Mouse (Mus musculus): ENCODE measurements around the gene Snrpf.
A peak's percentile ranks its signal among the peaks of the same experiment; 100 is the strongest.
"Not testable (repeated sequence)": the region's sequence is repeated elsewhere in the genome, so short reads cannot be mapped to it uniquely, and the experiment has no call there.

Gene Snrpf

DNA sequence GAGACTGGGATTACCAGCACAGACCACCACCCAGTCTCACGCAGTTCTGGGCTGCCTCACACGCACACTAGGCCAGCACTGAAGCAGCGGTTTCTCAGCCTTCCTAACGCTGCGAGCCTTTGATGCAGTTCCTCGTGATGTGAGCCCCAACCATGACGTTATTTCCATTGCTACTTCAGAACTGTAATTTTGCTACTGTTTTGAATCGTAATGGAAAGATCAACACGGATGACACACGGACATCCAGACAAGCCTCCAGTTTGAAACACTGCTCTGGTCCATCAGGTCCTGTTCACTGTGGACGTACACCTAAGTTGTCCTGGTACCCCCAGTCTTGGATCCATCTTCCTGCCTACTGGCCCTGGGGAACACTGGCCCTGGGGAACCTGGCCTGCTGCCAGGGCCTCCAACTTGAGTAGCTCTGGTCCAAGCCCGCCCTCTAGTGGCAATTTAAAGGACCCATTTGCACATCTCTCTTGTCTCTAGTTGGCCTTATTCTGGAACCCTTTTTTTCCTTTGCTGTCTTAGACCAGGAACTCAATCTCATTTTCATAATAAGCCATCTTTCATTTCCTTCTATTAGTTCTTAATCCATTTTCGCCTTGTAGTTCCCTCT, 12.1 kb downstream of the Snrpf start:
- peak in 1 of 2 experiments; percentile 80 for DNase-seq (ENCODE audit: low spot score in 2 of 2)

GRCm38 (mm10) chr10:93575960-93576359, 13.5 kb downstream of the Snrpf start:
- DNase-seq (ENCODE audit: low spot score in 2 of 2) = no peak

GRCm38 (mm10) chr10:93574966-93575365, 14.5 kb downstream of the Snrpf start:
- no peak for DNase-seq (ENCODE audit: low spot score in 2 of 2)

- no peak for DNase-seq (ENCODE audit: low spot score in 2 of 2)
Measured at GRCm38 (mm10) chr10:93572209-93572608, 17.3 kb downstream of the Snrpf start.

DNA sequence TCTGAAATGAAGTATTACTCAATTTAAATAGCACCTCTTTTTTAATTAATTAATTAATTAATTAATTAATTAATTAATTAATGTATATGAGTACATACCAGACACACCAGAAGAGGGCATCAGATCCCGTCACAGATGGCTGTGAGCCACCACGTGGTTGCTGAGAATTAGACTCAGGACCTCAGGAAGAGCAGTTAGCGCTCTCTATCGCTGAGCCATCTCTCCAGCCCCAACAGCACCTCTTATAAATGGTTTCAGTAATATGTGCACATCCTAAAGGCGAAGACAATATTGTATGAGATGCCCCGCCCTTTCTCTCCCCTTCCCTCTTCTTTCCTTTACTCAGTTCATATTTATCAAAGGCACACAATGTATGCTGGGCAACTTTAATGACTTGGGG, 20.8 kb downstream of the Snrpf start:
- DNase-seq (ENCODE audit: low spot score in 2 of 2) = no peak

GRCm38 (mm10) chr10:93567841-93568566, 21.5 kb downstream of the Snrpf start:
- DNase-seq (ENCODE audit: low spot score in 2 of 2) = no peak

DNA sequence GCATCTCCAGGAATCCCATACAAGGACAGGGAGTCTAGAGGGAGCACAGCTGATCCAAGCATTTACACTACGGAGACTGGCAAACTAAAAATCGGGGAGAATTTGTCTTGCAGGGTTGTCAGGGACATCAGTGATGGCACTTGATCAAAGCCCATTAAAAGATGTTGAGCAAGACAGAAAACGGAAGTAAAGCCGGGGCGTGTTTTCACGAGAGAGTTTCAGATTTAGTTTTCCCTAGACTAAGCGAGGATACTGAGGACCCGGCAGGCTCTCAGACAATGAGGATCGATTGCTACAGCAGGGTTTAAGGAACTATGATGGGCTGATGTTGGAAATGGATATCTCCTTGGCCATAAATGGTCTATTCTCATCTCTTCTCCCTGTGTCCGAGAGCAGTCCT, 22.4 kb downstream of the Snrpf start:
- no peak for DNase-seq (ENCODE audit: low spot score in 2 of 2)

- DNase-seq (ENCODE audit: low spot score in 2 of 2) = no peak
Measured at GRCm38 (mm10) chr10:93564518-93565090, 24.9 kb downstream of the Snrpf start.

GRCm38 (mm10) chr10:93559786-93560185, 29.7 kb downstream of the Snrpf start:
- DNase-seq (ENCODE audit: low spot score in 2 of 2) = no peak

GRCm38 (mm10) chr10:93557971-93558370, 31.5 kb downstream of the Snrpf start:
- DNase-seq (ENCODE audit: low spot score in 2 of 2) = not testable (repeated sequence)

- DNase-seq (ENCODE audit: low spot score in 2 of 2) = no peak
Measured at GRCm38 (mm10) chr10:93552596-93552995, 36.9 kb downstream of the Snrpf start.

- no peak for DNase-seq (ENCODE audit: low spot score in 2 of 2)
Measured at GRCm38 (mm10) chr10:93549821-93550220, 39.7 kb downstream of the Snrpf start.

GRCm38 (mm10) chr10:93548991-93549390, 40.5 kb downstream of the Snrpf start:
- peak in 1 of 2 experiments; percentile 80 for DNase-seq (ENCODE audit: low spot score in 2 of 2)

GRCm38 (mm10) chr10:93547741-93548270, 41.7 kb downstream of the Snrpf start:
- DNase-seq (ENCODE audit: low spot score in 2 of 2) = no peak

- DNase-seq (ENCODE audit: low spot score in 2 of 2) = no peak
Measured at GRCm38 (mm10) chr10:93544172-93544571, 45.3 kb downstream of the Snrpf start.

- DNase-seq (ENCODE audit: low spot score in 2 of 2) = no peak
Measured at GRCm38 (mm10) chr10:93543176-93543575, 46.3 kb downstream of the Snrpf start.

DNA sequence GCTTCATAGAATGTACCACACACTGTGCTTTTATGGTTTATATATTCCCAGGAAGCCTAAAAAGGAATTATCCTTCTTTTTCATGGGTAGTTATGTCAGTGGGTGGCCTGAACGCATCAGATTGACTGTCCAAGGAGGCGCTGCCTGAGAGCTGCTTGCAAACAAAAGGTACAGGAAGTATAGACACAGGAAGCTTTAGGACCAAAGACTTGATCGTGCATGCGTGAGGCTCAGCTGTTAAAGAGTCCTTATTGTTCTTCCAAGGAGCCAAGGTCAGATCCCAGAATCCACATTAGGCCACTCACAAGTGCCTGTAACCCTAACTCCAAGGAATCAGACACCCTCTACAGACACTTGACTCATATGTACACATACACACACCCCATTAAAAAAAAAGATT, 47.1 kb downstream of the Snrpf start:
- DNase-seq (ENCODE audit: low spot score in 2 of 2) = no peak

DNA sequence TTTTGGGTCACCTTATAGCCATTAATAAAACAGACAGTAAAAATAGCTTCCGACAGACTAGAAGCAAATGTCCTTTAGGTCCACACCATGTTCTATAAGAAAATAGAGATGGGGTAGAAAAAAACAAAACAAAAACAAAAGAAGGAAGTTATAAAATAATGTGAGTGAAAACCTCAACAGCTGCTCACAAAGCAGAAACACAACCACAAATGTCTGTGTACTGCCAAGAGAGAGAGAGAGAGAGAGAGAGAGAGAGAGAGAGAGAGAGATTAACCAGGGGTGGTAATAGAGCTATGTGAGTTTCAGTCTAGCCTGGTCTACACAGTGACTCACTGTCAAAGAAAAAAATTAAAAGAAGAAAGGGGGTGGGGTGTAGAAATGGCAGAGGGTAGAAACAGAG, 47.9 kb downstream of the Snrpf start:
- DNase-seq (ENCODE audit: low spot score in 2 of 2) = no peak

DNA sequence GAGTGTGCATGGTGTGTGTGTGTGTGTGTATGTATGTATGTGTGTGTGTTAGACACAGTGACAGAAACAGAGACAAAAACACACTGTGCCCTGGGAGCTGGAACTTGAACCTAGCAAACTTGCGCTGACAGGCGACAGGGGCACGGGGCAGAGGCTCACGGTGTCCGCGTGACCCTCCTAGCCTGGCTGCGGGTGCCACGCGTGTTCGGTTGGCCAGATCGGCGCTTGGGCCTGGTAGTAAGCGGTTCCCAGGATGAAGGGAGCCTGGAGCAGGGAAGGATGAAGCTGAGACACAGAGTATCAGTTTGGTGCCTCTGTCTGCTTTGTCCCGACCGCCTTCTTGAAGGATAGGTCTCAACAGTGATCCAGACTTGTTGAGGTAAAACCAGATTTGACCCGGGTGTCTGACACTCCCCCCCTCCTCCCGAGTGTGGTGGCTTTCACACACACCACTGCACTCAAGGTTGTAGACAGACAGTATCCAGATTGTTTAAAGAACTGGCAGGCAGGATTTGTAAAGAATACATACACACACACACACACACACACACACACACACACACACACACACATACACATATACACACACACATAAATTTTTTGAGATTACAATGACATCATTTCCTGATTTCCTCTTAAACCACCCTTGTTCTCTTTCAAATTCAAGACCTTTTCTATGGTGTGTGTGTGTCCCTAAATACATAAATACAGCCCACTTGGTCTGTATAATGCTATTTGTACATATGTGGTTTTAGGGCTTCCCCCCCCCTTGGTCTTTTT, 48.9 kb downstream of the Snrpf start, which contains the start of gene Ccdc38:
Gene Ccdc38 (plus strand): TSS at position 202 of the 780 bp plus-strand sequence.
- no peak for DNase-seq (ENCODE audit: low spot score in 2 of 2)

DNA sequence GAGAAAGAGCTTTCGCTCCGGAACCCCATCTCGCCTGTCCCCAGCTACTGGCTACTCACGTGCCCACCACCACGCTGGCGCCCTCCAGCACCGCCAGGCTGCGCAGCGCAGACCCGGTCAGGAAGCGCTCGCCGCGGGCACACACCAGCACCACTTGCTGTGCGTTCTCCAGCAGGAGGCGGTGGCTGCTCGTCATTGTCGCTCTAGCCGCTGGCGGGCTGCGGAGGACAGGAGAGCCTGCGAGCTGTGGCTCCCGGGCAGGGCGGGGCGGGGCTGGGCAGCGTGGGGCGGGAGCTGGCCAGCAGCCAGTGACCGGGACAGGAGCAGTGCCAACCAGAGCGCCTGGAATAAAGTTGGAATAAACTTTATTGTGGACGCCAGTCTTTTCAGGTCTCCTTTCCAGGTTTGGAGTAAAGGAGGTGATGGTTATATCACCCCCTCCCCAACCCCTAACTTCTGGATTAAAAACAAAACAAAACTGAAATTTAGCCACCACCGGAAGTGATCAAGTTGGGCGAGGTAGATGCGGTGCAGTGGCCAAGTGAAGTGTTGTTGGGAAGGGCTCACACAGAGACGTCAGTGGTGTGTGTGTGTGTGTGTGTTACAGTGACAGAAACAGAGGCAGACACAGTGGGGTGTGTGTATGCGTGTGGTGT, 49.6 kb downstream of the Snrpf start, which contains the start of gene Amdhd1:
Gene Amdhd1 (minus strand): TSS at position 259 of the 656 bp plus-strand sequence.
- DNase-seq (ENCODE audit: low spot score in 2 of 2) = peak in 1 of 2 experiments; percentile 59

GRCm38 (mm10) chr10:93538818-93539217, 50.7 kb downstream of the Snrpf start:
- DNase-seq (ENCODE audit: low spot score in 2 of 2) = no peak

Data from left cerebral cortex, adult 9 months (tissue).